Mouse (Mus musculus): ENCODE data around the gene Ttc39b. TPM values are rescaled to one million over a fixed set of nuclear protein-coding genes. Genes with fewer than 3 reads are reported as not detected.
A peak's percentile ranks its signal among the peaks of the same experiment; 100 is the strongest.
"Not testable (repeated sequence)": the region's sequence is repeated elsewhere in the genome, so short reads cannot be mapped to it uniquely, and the experiment has no call there.

The Ttc39b gene
- polyA plus RNA-seq, 1 experiment from 2014 or later = 13.7 TPM

- Histone ChIP-seq H3K27me3 (no peaks in the 10 kb centered on the region), H3K4me2 (replicated peaks) (no peak overlapping the region), H3K27ac (replicated peaks) (no peak overlapping the region), H3K9me3 (no peaks in the 10 kb centered on the region), H3K36me3 (0 out of 2 replicates have a peak, but pooled peaks cover 2% of the 10 kb centered on the region), H3K9ac (replicated peaks) (no peak overlapping the region), H3K4me1 (peaks cover 12% of the 10 kb centered on the region; the same call in 1 of the 2 replicates), H3K4me3 (no peak overlapping the region)
- WGBS = 99% methylated on average over 2 of the region's 2 CpGs
- ATAC-seq (replicated peaks) = no peak
Measured at GRCm38 (mm10) chr4:83264832-83265231, 59.2 kb downstream of the Ttc39b start.

- 0 out of 2 replicates have a peak, but pooled peaks have one; percentile 10 for ATAC-seq (replicated peaks)
Measured at GRCm38 (mm10) chr4:83261998-83262397, 62.1 kb downstream of the Ttc39b start.

GRCm38 (mm10) chr4:83259690-83260089 lies 64.4 kb downstream of the Ttc39b start:
- no peaks in the 10 kb centered on the region for H3K4me1 ChIP-seq
- 80% methylated on average over 4 of the region's 4 CpGs for WGBS
- H3K9ac ChIP-seq (replicated peaks) = no peak overlapping the region
- H3K4me3 ChIP-seq = no peak overlapping the region
- no peaks in the 10 kb centered on the region for H3K9me3 ChIP-seq
- no peak overlapping the region for H3K27ac ChIP-seq (replicated peaks)
- H3K27me3 ChIP-seq = no peaks in the 10 kb centered on the region
- no peak overlapping the region for H3K4me2 ChIP-seq (replicated peaks)
- ATAC-seq (replicated peaks) = no peak
- 0 out of 2 replicates have a peak, but pooled peaks cover 2% of the 10 kb centered on the region for H3K36me3 ChIP-seq

More at GRCm38 (mm10) chr4:83261998-83262397, 62.1 kb downstream of the Ttc39b start:
- Histone ChIP-seq H3K4me3 (no peak overlapping the region), H3K27ac (replicated peaks) (no peak overlapping the region), H3K9ac (replicated peaks) (no peak overlapping the region), H3K27me3 (no peaks in the 10 kb centered on the region), H3K4me2 (replicated peaks) (no peak overlapping the region), H3K9me3 (no peaks in the 10 kb centered on the region), H3K36me3 (0 out of 2 replicates have a peak, but pooled peaks cover 2% of the 10 kb centered on the region), H3K4me1 (peaks cover 12% of the 10 kb centered on the region; the same call in 1 of the 2 replicates)
- 10% methylated on average over 2 of the region's 2 CpGs for WGBS

GRCm38 (mm10) chr4:83258273-83258672 lies 65.8 kb downstream of the Ttc39b start:
- H3K4me1 ChIP-seq = no peaks in the 10 kb centered on the region
- no peak overlapping the region for H3K4me2 ChIP-seq (replicated peaks)
- no peak overlapping the region for H3K9ac ChIP-seq (replicated peaks)
- H3K27me3 ChIP-seq = no peaks in the 10 kb centered on the region
- no peak overlapping the region for H3K27ac ChIP-seq (replicated peaks)
- WGBS = 89% methylated on average over 3 of the region's 3 CpGs
- no peaks in the 10 kb centered on the region for H3K9me3 ChIP-seq
- H3K4me3 ChIP-seq = no peak overlapping the region
- ATAC-seq (replicated peaks) = no peak
- 0 out of 2 replicates have a peak, but pooled peaks cover 2% of the 10 kb centered on the region for H3K36me3 ChIP-seq

- 44% methylated on average over 17 of the region's 17 CpGs for WGBS
- no peak overlapping the region for H3K4me2 ChIP-seq (replicated peaks)
- no peak overlapping the region for H3K4me3 ChIP-seq
- H3K9me3 ChIP-seq = no peaks in the 10 kb centered on the region
- no peaks in the 10 kb centered on the region for H3K4me1 ChIP-seq
- ATAC-seq (replicated peaks) = no peak
- H3K27me3 ChIP-seq = no peaks in the 10 kb centered on the region
- H3K27ac ChIP-seq (replicated peaks) = no peak overlapping the region
- 0 out of 2 replicates have a peak, but pooled peaks cover 2% of the 10 kb centered on the region for H3K36me3 ChIP-seq
- H3K9ac ChIP-seq (replicated peaks) = no peak overlapping the region
Measured at GRCm38 (mm10) chr4:83257279-83258260, 66.5 kb downstream of the Ttc39b start.

- Histone ChIP-seq H3K27me3 (no peaks in the 10 kb centered on the region), H3K9me3 (no peaks in the 10 kb centered on the region), H3K4me1 (no peaks in the 10 kb centered on the region), H3K9ac (replicated peaks) (no peak overlapping the region), H3K36me3 (0 out of 2 replicates have a peak, but pooled peaks cover 2% of the 10 kb centered on the region), H3K4me2 (replicated peaks) (no peak overlapping the region), H3K27ac (replicated peaks) (no peak overlapping the region), H3K4me3 (no peak overlapping the region)
- WGBS = 69% methylated on average over 11 of the region's 11 CpGs
- no peak for ATAC-seq (replicated peaks)
Measured at GRCm38 (mm10) chr4:83256779-83257178, 67.3 kb downstream of the Ttc39b start.

- H3K4me1 ChIP-seq = no peaks in the 10 kb centered on the region
- no peaks in the 10 kb centered on the region for H3K36me3 ChIP-seq
- H3K4me3 ChIP-seq = no peak overlapping the region
- H3K9me3 ChIP-seq = no peaks in the 10 kb centered on the region
- H3K27me3 ChIP-seq = no peaks in the 10 kb centered on the region
- H3K4me2 ChIP-seq (replicated peaks) = no peak overlapping the region
- no peak overlapping the region for H3K9ac ChIP-seq (replicated peaks)
- H3K27ac ChIP-seq (replicated peaks) = no peak overlapping the region
- 92% methylated on average over 10 of the region's 10 CpGs for WGBS
- ATAC-seq (replicated peaks) = no peak
Measured at GRCm38 (mm10) chr4:83254941-83255340, 69.1 kb downstream of the Ttc39b start.

- Histone ChIP-seq H3K27me3 (no peaks in the 10 kb centered on the region), H3K9ac (replicated peaks) (no peak overlapping the region), H3K36me3 (no peaks in the 10 kb centered on the region), H3K4me1 (no peaks in the 10 kb centered on the region), H3K4me3 (no peak overlapping the region), H3K27ac (replicated peaks) (no peak overlapping the region), H3K9me3 (no peaks in the 10 kb centered on the region), H3K4me2 (replicated peaks) (no peak overlapping the region)
- no peak for ATAC-seq (replicated peaks)
- 94% methylated on average over 6 of the region's 6 CpGs for WGBS
Measured at GRCm38 (mm10) chr4:83253679-83254078, 70.4 kb downstream of the Ttc39b start.

GRCm38 (mm10) chr4:83243706-83244105 lies 80.3 kb downstream of the Ttc39b start:
- H3K9me3 ChIP-seq = no peaks in the 10 kb centered on the region
- H3K4me1 ChIP-seq = no peaks in the 10 kb centered on the region; the same call in 1 of the 2 replicates
- no peak overlapping the region for H3K27ac ChIP-seq (replicated peaks)
- no peak overlapping the region for H3K4me2 ChIP-seq (replicated peaks)
- no peak overlapping the region for H3K4me3 ChIP-seq
- H3K27me3 ChIP-seq = no peaks in the 10 kb centered on the region
- H3K36me3 ChIP-seq = no peaks in the 10 kb centered on the region
- WGBS = 87% methylated on average over 10 of the region's 10 CpGs
- no peak for ATAC-seq (replicated peaks)
- H3K9ac ChIP-seq (replicated peaks) = no peak overlapping the region

GRCm38 (mm10) chr4:83241630-83242029 lies 82.4 kb downstream of the Ttc39b start:
- no peak for ATAC-seq (replicated peaks)
- no peaks in the 10 kb centered on the region for H3K27me3 ChIP-seq

GRCm38 (mm10) chr4:83237656-83238055 lies 86.4 kb downstream of the Ttc39b start:
- 57% methylated on average over 5 of the region's 5 CpGs for WGBS
- no peaks in the 10 kb centered on the region for H3K27me3 ChIP-seq
- peak overlapping the region; percentile 27; the same call in 1 of the 2 replicates for H3K27ac ChIP-seq (replicated peaks)
- H3K9ac ChIP-seq (replicated peaks) = no peak overlapping the region
- no peak overlapping the region for H3K4me2 ChIP-seq (replicated peaks)
- ATAC-seq (replicated peaks) = no peak
- no peaks in the 10 kb centered on the region for H3K36me3 ChIP-seq
- H3K4me1 ChIP-seq = peaks cover 22% of the 10 kb centered on the region
- H3K9me3 ChIP-seq = no peaks in the 10 kb centered on the region
- H3K4me3 ChIP-seq = no peak overlapping the region

More at GRCm38 (mm10) chr4:83241630-83242029, 82.4 kb downstream of the Ttc39b start:
- Histone ChIP-seq H3K9ac (replicated peaks) (no peak overlapping the region), H3K9me3 (no peaks in the 10 kb centered on the region), H3K4me3 (no peak overlapping the region), H3K36me3 (no peaks in the 10 kb centered on the region), H3K4me2 (replicated peaks) (no peak overlapping the region), H3K4me1 (no peaks in the 10 kb centered on the region; the same call in 1 of the 2 replicates), H3K27ac (replicated peaks) (no peak overlapping the region)
- 60% methylated on average over 5 of the region's 5 CpGs for WGBS

GRCm38 (mm10) chr4:83235304-83235703 lies 88.8 kb downstream of the Ttc39b start:
- H3K4me2 ChIP-seq (replicated peaks); H3K27me3 ChIP-seq; H3K36me3 ChIP-seq; H3K9ac ChIP-seq (replicated peaks); H3K27ac ChIP-seq (replicated peaks); ATAC-seq (replicated peaks); H3K9me3 ChIP-seq; H3K4me3 ChIP-seq: not testable (repeated sequence)
- 34% methylated on average over 2 of the region's 3 CpGs for WGBS
- peaks cover 29% of the 10 kb centered on the region for H3K4me1 ChIP-seq
